Mouse (Mus musculus) layer of hippocampus, adult 18-20 months (tissue): ENCODE data around the gene Shkbp1. TPM values are rescaled to one million over a fixed set of nuclear protein-coding genes. Genes with fewer than 3 reads are reported as not detected.

Experiments
- DNase-seq, 2 experiments: peaks; one replicate each; pipeline ENCODE4 v3.0.0; 2022; ENCODE audit warnings: low spot score in 2 of 2
- long read RNA-seq: library from polyadenylated mRNA; stranded (forward); transcript quantifications from one replicate; pipeline ENCODE4 v2.0.0, GENCODE M21; 2021
- total RNA-seq, 2 experiments: library from RNA; stranded (reverse); gene quantifications; 2 replicates each; pipeline ENCODE4 v1.2.3; 2021

The Shkbp1 gene
- total RNA-seq, result 10 to 100 TPM; 25.8 to 28.2 TPM
- long read RNA-seq, transcript Shkbp1-201 (18 exons, 2,358 nt), result major isoform, 8 of 15 reads
- long read RNA-seq, partial matches to known transcripts, result 0 of 15 reads
- long read RNA-seq, other reads (novel, unspliced or antisense), result 6 of 15 reads

DNA sequence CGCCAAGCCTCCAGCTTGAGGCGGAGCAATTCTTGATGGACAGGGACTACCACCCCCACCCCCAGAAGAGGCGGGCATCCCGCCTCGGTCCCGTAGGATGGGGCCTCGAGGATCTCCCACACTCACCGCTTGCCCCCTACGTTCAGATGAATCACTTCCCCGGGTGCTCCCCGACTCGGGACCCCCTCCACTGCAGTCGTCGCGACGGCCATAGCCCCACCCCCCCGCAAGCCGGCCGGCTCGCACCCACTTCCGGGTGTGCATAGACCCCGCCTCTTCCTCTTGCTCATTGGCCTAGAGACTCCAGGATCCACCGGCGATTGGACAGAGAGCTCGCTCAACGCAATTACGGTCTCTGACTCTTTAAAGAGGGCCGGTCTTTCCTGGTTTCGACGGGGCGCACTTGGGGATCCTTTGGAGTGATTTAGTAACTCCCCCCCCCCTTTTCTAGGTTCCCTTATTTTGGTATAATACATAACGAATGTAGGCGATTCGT, at the start of gene Shkbp1:
Gene Shkbp1, minus strand, starts transcription at position 275 of the 496 bp plus-strand sequence.
- peak; percentile 71 to 91 for DNase-seq

DNA sequence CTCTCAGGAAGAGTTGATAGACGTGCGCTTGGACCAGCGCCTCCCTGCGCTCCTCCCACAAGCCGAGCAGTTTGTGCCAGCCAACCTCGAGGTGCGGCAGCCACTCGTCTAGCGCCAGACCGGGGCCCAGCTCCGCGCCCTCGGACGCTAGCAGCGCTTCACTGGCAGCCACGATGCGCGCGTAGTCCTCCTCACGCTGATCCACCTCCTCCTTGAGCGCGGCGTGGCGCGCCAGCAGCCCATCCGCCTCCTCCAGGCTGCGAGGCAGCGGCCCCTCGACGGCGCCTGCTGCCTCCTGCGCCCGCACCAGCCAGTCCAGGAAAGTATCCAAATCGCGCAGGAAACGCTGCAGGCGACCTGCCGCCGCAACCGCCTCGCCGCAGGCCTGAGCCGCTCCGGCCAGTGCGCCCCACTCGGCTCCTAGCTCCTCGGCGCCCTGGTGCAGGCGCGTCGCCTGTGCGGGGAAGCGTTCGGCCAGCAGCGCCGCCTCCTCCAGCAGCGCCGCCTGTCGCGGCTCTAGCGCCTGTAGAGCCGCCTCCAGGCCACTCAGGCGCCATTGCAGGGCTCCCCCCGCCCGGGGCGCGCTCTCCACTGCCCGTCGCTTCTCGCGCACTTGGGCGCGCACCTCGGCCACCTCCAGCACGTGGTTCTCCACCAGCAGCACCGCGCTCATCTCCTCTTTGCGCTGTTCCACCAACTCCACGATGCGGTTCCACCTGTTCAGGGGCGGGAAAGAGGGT, 48.6 kb upstream of the Shkbp1 start:
- no peak for DNase-seq

DNA sequence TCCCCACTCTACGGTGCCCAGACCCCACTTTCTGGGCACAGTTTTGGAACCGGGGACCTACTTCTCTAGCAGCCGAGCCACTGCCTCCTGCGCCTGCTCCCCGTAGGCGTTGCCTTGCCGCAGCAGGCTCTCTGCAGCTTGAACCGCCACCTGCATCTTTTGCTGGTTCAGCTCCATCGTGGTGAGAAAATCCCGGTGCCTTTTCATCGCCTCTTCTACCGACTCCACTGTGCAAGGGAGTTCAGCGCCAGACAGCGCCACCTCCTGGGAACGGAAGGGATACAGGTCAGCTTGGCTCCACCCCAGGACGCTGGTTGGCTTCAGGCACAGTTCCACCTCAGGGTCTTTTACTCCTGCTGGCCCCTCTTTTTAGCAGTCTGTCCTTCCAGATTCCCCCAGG, 46.9 kb upstream of the Shkbp1 start:
- DNase-seq, result peak; percentile 61 to 82

- DNase-seq, result no peak
These were observed 44.7 kb upstream of the Shkbp1 start for GRCm38 (mm10) chr7:27400545-27400944.

DNA sequence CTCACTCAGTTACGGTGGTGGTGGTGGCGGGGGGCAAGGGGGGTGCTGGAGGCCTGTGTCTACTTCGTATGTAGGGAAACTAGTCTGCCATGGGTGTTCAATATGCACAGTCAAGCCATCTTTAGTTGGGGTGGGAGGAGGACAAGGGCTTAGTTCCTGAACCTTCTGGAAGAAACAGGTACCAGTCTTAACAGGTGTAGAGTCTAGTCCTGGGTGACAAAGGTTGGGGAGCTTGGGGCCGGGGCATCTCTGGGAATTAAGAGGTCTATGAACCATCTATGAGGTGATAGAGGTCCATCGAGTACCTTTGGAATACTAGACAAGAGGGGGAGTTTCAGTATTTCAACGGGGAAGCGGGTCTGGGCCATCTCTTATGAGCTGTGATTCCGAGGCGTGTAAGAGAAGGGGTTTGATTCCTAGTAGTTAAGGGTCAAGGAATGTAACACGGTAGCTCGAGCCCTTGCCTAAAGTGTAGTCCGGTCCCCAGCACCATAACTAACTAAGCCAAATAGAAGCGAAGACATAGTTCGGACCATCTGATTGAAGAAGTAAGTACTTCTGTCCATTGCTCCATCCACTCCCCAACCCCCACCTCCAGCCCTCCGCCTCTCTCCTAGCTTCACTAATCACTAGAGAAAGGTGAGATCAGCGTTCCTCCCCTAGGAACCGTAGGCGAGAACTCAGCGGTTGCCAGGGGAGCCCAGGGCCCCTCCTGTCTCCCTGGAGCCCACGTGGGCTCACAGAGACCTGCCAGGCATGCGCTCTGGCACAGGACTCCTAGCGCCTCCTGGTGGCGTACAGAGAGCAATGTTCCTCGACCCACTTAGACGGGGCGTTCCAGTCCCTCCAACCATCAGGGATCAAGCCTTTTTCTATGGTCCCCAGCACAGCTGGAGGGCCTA, 41.5 kb upstream of the Shkbp1 start:
- peak; percentile 72 for DNase-seq

GRCm38 (mm10) chr7:27396184-27397047, 40.6 kb upstream of the Shkbp1 start:
- DNase-seq, result peak in 1 of 2 experiments; percentile 57

GRCm38 (mm10) chr7:27395521-27396183, 39.8 kb upstream of the Shkbp1 start:
- DNase-seq, result no peak

GRCm38 (mm10) chr7:27391416-27391815, 35.6 kb upstream of the Shkbp1 start:
- DNase-seq, result no peak

DNA sequence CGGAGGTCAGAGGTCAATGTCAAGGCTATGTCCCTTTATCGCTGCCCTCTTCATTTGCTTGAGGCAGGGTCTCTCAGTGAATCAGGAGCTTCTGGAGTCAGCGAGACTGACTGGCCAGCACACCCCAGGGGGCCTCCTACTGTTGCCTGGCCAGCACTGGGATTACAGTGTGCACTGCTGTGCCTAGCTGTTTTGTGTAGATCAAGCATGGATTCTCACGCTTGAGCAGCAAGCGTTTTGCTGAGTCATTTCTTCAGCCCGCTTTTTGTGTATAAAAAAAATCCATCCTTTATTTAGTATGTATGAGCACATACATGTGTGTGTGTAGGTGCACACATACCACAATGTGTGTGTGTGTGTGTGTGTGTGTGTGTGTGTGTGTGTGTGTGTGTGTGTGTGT, 33.4 kb upstream of the Shkbp1 start:
- DNase-seq, result no peak

DNA sequence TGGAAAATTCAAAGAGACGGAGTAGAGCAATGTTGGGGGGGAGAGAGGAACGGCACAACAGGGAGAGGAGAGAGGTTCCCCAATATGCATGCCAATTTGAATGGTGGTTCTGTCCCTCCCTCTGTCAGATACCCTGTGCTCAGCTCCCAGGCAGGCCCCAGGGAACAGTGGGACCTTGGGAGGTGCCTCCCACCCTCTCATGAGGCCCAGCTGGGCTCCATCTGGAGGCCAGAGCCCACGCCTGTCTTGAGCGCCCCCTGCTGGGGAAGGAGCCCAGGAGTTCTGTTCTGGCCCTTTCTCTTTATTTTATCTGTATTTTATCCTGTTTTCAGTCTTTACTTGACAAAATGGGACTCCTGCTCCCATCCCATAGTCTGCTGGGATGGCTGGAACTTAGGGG, 28.9 kb upstream of the Shkbp1 start:
- peak; percentile 67 to 82 for DNase-seq

DNA sequence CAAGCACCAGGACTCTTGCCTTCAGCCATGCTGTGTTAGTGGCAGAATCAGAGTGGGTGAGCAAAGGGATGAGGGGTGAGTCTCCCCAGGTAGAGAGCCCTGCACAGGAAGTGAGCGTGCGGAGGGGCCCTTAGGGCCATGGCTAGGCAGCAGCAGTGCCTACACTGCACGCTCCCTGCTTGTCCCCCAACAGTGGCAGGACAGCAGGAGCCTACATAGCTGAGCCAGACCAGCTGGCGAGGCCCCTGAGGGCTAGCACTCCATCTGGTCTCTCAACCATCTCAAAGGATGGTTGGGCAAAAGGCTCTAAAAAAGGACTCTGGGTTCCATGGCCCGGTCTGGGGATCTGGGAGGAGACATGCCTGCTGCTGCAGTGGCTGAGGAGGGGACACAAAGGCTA, 28.3 kb upstream of the Shkbp1 start:
- DNase-seq, result no peak

DNA sequence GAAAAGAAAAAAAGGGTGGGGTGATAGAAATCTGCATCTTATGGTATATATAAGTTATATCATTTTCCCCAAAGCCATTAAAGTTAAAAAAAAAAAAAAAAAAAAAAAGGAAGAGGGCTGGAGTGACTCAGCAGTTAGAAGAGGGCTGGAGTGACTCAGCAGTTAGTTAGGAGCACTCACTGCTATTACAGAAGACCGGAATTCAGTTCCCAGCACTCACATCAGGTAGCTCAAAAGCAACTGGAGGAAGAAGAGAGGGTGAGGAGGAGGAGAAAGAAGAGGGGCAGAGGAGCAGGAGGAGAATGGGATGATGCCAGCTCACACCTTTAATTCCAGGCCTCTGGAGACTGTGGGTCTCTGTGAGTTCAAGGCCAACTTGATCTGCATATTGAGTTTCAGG, 27.4 kb upstream of the Shkbp1 start:
- no peak for DNase-seq

- DNase-seq, result no peak
These were observed 25.7 kb upstream of the Shkbp1 start for GRCm38 (mm10) chr7:27381560-27381959.

- DNase-seq, result no peak
These were observed 25.2 kb upstream of the Shkbp1 start for GRCm38 (mm10) chr7:27381009-27381408.

DNA sequence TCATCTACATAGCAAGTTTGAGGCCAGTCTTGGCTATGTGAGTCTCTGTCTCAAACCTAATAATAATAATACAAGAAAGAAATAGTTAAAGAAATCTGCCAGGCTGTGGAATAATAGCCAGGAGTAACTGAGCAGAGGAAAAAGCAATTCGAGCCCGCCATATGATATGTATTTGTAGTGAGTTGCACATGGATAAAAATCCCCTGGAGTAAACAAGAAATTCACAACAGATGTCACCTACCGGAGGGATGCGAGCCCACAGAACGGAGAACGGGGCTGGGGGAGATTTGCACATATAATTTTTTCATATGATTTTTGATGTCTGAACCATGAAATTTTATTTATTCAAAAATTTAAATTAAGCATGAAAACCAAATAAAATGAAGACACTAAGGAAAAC, 24.0 kb upstream of the Shkbp1 start:
- DNase-seq, result no peak

- no peak for DNase-seq
These were observed 22.6 kb upstream of the Shkbp1 start for GRCm38 (mm10) chr7:27378431-27378830.

GRCm38 (mm10) chr7:27375274-27375673, 19.5 kb upstream of the Shkbp1 start:
- DNase-seq, result peak; percentile 65 to 77

- DNase-seq, result no peak
These were observed 16.1 kb upstream of the Shkbp1 start for GRCm38 (mm10) chr7:27371715-27372462.

DNA sequence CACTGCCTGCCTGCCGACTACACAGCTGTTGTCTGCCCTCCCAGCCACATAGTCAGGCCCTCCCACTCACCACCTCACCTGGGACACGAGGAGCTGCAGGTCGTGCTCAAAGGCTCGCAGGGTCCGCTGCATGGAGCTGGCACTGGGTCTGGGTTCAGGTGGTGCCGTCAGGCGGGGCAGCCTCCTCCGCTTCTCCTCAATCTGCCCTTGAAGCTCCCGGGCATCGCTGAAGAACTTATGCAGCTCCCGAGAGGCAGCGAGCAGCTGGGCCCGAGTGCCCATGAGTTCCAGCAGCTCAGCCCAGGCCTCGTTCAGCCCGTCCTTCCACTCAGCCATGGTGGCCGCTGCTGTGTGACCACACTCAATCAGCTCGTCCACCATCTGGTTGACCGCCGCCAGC, 13.3 kb upstream of the Shkbp1 start:
- no peak for DNase-seq

DNA sequence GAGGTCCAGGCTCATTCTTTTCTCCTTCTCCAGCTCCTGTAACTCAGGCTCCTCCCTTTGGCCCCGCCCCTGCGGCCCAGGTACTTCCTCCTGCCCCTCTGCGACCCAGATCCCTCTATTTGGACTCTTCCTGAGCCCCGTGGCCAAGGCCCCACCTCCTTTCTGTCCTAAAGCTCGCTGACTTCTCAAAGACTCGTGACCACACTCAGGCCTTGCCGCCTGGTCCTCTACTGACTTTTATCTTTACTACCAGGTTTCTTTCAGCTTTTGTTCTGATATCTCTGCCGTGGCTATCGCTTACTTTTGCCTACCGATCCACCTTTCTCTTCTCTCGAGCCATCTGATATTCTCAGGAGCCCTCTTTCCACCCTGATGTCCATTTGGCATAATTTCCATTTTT, 12.2 kb upstream of the Shkbp1 start:
- no peak for DNase-seq
